15 mouse cellular contexts compared by ENCODE assay signal in genomic region chr9:20653859-20654258, GRCm38 (mm10). TPM values are rescaled to one million over a fixed set of nuclear protein-coding genes. Genes with fewer than 3 reads are reported as not detected.
DNase-seq lines count a peak whose midpoint lies in the region; ATAC-seq lines count a peak whose summit lies in the region.
"Had no signal": no experiment of that assay in that cellular context is flagged by ENCODE, and none has a peak within 500 bp of the region (broad histone marks: within the 10 kb centered on the region; RNA-seq: fewer than 3 reads in every experiment).

No protein-coding gene starts in this region.

- H3K27ac ChIP-seq in heart, embryonic 13.5 days (replicated peaks): no peak overlapping the region
- no peak overlapping the region for H3K27ac ChIP-seq in midbrain, embryonic 10.5 days (replicated peaks)
- no peak overlapping the region for H3K27ac ChIP-seq in midbrain, embryonic 16.5 days (ENCODE audit: low read length)
- H3K27ac ChIP-seq in neural tube, embryonic 12.5 days: no peak overlapping the region
- H3K27ac ChIP-seq: embryonic facial prominence, embryonic 12.5 days; gastrocnemius, adult 2 months had no signal

- no peak overlapping the region; the same call in 1 of the 2 replicates for H3K9ac ChIP-seq in heart, embryonic 13.5 days
- H3K9ac ChIP-seq in midbrain, embryonic 16.5 days (ENCODE audit: low read depth, low read length): no peak overlapping the region
- no peak overlapping the region for H3K9ac ChIP-seq in neural tube, embryonic 12.5 days
- H3K9ac ChIP-seq: embryonic facial prominence, embryonic 12.5 days had no signal

- no peaks in the 10 kb centered on the region for H3K9me3 ChIP-seq in heart, embryonic 13.5 days
- H3K9me3 ChIP-seq in midbrain, embryonic 10.5 days (replicated peaks): no peaks in the 10 kb centered on the region
- no peaks in the 10 kb centered on the region for H3K9me3 ChIP-seq in midbrain, embryonic 16.5 days (replicated peaks; ENCODE audit: control insufficient read depth, low read length, poor library complexity, severe bottlenecking)
- no peaks in the 10 kb centered on the region for H3K9me3 ChIP-seq in neural tube, embryonic 12.5 days
- H3K9me3 ChIP-seq: embryonic facial prominence, embryonic 12.5 days had no signal

- H3K4me2 ChIP-seq in heart, embryonic 13.5 days: peak overlapping the region; percentile 90
- H3K4me2 ChIP-seq in midbrain, embryonic 16.5 days (ENCODE audit: low read length): no peak overlapping the region; the same call in 1 of the 2 replicates
- peak overlapping the region; percentile 90 for H3K4me2 ChIP-seq in neural tube, embryonic 12.5 days (replicated peaks)

- H3K4me3 ChIP-seq in heart, embryonic 13.5 days: no peak overlapping the region
- peak overlapping the region; percentile 98 for H3K4me3 ChIP-seq in midbrain, embryonic 10.5 days
- H3K4me3 ChIP-seq in midbrain, embryonic 16.5 days (ENCODE audit: low read depth, low read length): no peak overlapping the region
- H3K4me3 ChIP-seq in neural tube, embryonic 12.5 days: no peak overlapping the region

- H3K27me3 ChIP-seq in heart, embryonic 13.5 days (replicated peaks): no peaks in the 10 kb centered on the region
- H3K27me3 ChIP-seq in midbrain, embryonic 10.5 days (ENCODE audit: low read depth, poor library complexity, severe bottlenecking): no peaks in the 10 kb centered on the region
- no peaks in the 10 kb centered on the region for H3K27me3 ChIP-seq in midbrain, embryonic 16.5 days (ENCODE audit: control insufficient read depth, insufficient read depth, low read depth, low read length)
- H3K27me3 ChIP-seq in neural tube, embryonic 12.5 days (replicated peaks): no peaks in the 10 kb centered on the region
- H3K27me3 ChIP-seq: embryonic facial prominence, embryonic 12.5 days had no signal

- 91% methylated on average over 3 of the region's 3 CpGs for WGBS in heart, embryonic 13.5 days
- WGBS in midbrain, embryonic 10.5 days: 88% methylated on average over 3 of the region's 3 CpGs
- WGBS in midbrain, embryonic 16.5 days: 92% methylated on average over 3 of the region's 3 CpGs
- 91% methylated on average over 3 of the region's 3 CpGs for WGBS in neural tube, embryonic 12.5 days

- H3K36me3 ChIP-seq in heart, embryonic 13.5 days: peaks cover 62% of the 10 kb centered on the region
- H3K36me3 ChIP-seq in midbrain, embryonic 10.5 days: peaks cover 63% of the 10 kb centered on the region
- peaks cover 10% of the 10 kb centered on the region for H3K36me3 ChIP-seq in midbrain, embryonic 16.5 days (ENCODE audit: control insufficient read depth, insufficient read depth, low read length)
- peaks cover 58% of the 10 kb centered on the region for H3K36me3 ChIP-seq in neural tube, embryonic 12.5 days

- no peak for DNase-seq in heart, adult 8-10 months (ENCODE audit: low spot score)
- no peak for DNase-seq in midbrain, embryonic 10.5 days (ENCODE audit: low spot score)
- DNase-seq in induced T-regulatory cell, adult 2 months (ENCODE audit: low read depth): peak; percentile 17
- DNase-seq in cerebellum, adult 8-10 months: no peak
- DNase-seq in urinary bladder, postnatal 25 days (ENCODE audit: low spot score): no peak
- DNase-seq: adrenal gland, postnatal 25 days; cerebellum, adult 2 months; gastrocnemius, adult 2 months; heart, postnatal 14 days; kidney, postnatal 4 days; right cerebral cortex, adult 18-20 months had no signal

- no peak for ATAC-seq in heart, embryonic 13.5 days (ENCODE audit: extremely low read depth, insufficient number of reproducible peaks, low FRiP score, low TSS enrichment)
- ATAC-seq in midbrain, embryonic 16.5 days: no peak
- ATAC-seq in neural tube, embryonic 12.5 days (ENCODE audit: low FRiP score, low read depth): no peak

- peaks cover 54% of the 10 kb centered on the region for H3K4me1 ChIP-seq in heart, embryonic 13.5 days
- H3K4me1 ChIP-seq in midbrain, embryonic 10.5 days: peaks cover 36% of the 10 kb centered on the region
- H3K4me1 ChIP-seq in midbrain, embryonic 16.5 days (ENCODE audit: control insufficient read depth, insufficient read depth, low read length): peaks cover 30% of the 10 kb centered on the region
- H3K4me1 ChIP-seq in neural tube, embryonic 12.5 days: peaks cover 30% of the 10 kb centered on the region

RNA-seq across cellular contexts. Expression of gene Pin1, which starts 2.0 kb away (rescaled TPM):
- polyA plus RNA-seq in heart, embryonic 13.5 days (2015; fragmentation: Nextera tagmentation; extraction: Ambion mirVana): 47.5 and 53.1 TPM in 2 replicates
- total RNA-seq in heart, adult 8-10 months (2022): 10 to 100 TPM; 18.2 to 20.3 (median 19.7) TPM
- 84.0 and 91.4 TPM in 2 replicates for polyA plus RNA-seq in midbrain, embryonic 10.5 days (2016; fragmentation: Nextera tagmentation; extraction: Ambion mirVana)
- polyA plus RNA-seq in midbrain, embryonic 16.5 days (2015; fragmentation: Nextera tagmentation; extraction: Ambion mirVana): 61.0 and 61.6 TPM in 2 replicates
- polyA plus RNA-seq in neural tube, embryonic 12.5 days (2016; fragmentation: Nextera tagmentation; extraction: Ambion mirVana): 52.8 and 56.0 TPM in 2 replicates

RNA-seq across cellular contexts. Expression of gene Fbxl12, which starts 9.3 kb away (rescaled TPM):
- 14.9 and 15.7 TPM in 2 replicates for polyA plus RNA-seq in heart, embryonic 13.5 days (2015; fragmentation: Nextera tagmentation; extraction: Ambion mirVana)
- 10 to 100 TPM in 2 of 4 experiments, 1 to 10 TPM in 2; 8.2 to 11.4 (median 10.2) TPM for total RNA-seq in heart, adult 8-10 months (2022)
- 20.4 and 21.2 TPM in 2 replicates for polyA plus RNA-seq in midbrain, embryonic 10.5 days (2016; fragmentation: Nextera tagmentation; extraction: Ambion mirVana)
- 13.8 and 14.7 TPM in 2 replicates for polyA plus RNA-seq in midbrain, embryonic 16.5 days (2015; fragmentation: Nextera tagmentation; extraction: Ambion mirVana)
- polyA plus RNA-seq in neural tube, embryonic 12.5 days (2016; fragmentation: Nextera tagmentation; extraction: Ambion mirVana): 19.4 and 19.9 TPM in 2 replicates

RNA-seq across cellular contexts. Expression of gene Ubl5, which starts 11.2 kb away (rescaled TPM):
- 327 and 367 TPM in 2 replicates for polyA plus RNA-seq in heart, embryonic 13.5 days (2015; fragmentation: Nextera tagmentation; extraction: Ambion mirVana)
- 100 to 1,000 TPM; 229 to 288 (median 277) TPM for total RNA-seq in heart, adult 8-10 months (2022)
- 381 and 400 TPM in 2 replicates for polyA plus RNA-seq in midbrain, embryonic 10.5 days (2016; fragmentation: Nextera tagmentation; extraction: Ambion mirVana)
- 444 and 482 TPM in 2 replicates for polyA plus RNA-seq in midbrain, embryonic 16.5 days (2015; fragmentation: Nextera tagmentation; extraction: Ambion mirVana)
- 463 and 477 TPM in 2 replicates for polyA plus RNA-seq in neural tube, embryonic 12.5 days (2016; fragmentation: Nextera tagmentation; extraction: Ambion mirVana)
